Mouse (Mus musculus): ENCODE results near the gene Asb11. TPM values are rescaled to one million over a fixed set of nuclear protein-coding genes. Genes with fewer than 3 reads are reported as not detected.

Gene Asb11
- polyA plus RNA-seq, 1 experiment from 2014 or later: 0.27 TPM

DNA sequence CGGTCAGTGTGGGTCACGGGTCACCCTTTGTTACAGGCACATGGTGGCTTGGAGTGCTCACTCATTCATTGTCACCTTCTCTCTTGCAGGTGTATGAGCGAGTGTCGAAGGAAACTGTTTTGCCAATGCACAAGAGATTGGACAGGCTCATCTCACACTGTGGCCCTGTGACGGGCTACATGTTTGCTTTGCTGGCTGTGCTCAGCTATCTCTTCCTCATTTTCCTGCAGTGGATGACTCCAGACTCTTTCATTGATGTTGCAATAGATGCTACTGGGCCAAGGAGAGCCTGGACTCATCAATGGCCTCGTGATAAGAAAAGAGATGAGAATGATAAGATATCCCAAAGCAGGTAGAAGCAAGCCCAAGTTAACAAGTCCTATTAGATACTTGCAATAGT is 5.3 kb upstream of the Asb11 start:
- no peak overlapping the region for H3K4me3 ChIP-seq (ENCODE audit: low read depth, low read length)
- WGBS: 87% methylated on average over 6 of the region's 6 CpGs
- no peak overlapping the region for H3K9ac ChIP-seq (ENCODE audit: low read length)
- H3K27ac ChIP-seq (ENCODE audit: low read depth): no peak overlapping the region
- DNase-seq (ENCODE audit: low spot score) (no peak), ATAC-seq (replicated peaks; ENCODE audit: low FRiP score, low TSS enrichment, low read depth) (no peak)
- H3K9me3 ChIP-seq (ENCODE audit: control insufficient read depth, low read length): no peaks in the 10 kb centered on the region
- peaks cover 19% of the 10 kb centered on the region for H3K36me3 ChIP-seq (ENCODE audit: control insufficient read depth, insufficient read depth, low read length)
- no peaks in the 10 kb centered on the region for H3K27me3 ChIP-seq (replicated peaks; ENCODE audit: control insufficient read depth, insufficient read depth, low read length)
- H3K4me1 ChIP-seq (replicated peaks; ENCODE audit: control insufficient read depth, insufficient read depth, low read length): no peaks in the 10 kb centered on the region
- no peak overlapping the region for H3K4me2 ChIP-seq (ENCODE audit: low read length)

DNA sequence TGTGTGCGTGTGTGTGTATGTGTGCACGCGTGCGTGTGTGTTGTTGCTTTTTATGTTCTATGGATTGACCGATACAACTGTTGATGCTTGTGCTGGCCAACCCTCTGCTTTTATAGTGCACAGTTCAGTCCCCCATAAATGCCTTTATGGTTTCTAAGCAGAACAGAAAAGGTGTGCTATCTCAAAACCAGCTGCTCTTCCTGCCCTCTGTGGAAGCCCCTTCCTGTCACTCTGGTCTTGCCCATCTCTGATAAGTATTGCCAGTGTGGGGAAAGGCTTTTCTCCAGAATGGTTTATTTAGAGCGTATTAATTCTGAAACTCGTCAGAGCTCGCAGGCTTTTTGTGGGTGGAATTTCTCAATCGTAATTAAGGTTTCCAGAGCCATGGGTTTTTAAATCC is 4.1 kb upstream of the Asb11 start:
- H3K4me1 ChIP-seq (replicated peaks; ENCODE audit: control insufficient read depth, insufficient read depth, low read length): no peaks in the 10 kb centered on the region
- WGBS: 94% methylated on average over 9 of the region's 9 CpGs
- no peak for DNase-seq (ENCODE audit: low spot score)
- H3K9me3 ChIP-seq (ENCODE audit: control insufficient read depth, low read length): no peaks in the 10 kb centered on the region
- H3K27ac ChIP-seq (ENCODE audit: low read depth): no peak overlapping the region
- peaks cover 19% of the 10 kb centered on the region for H3K36me3 ChIP-seq (ENCODE audit: control insufficient read depth, insufficient read depth, low read length)
- no peak overlapping the region for H3K9ac ChIP-seq (ENCODE audit: low read length)
- no peaks in the 10 kb centered on the region for H3K27me3 ChIP-seq (replicated peaks; ENCODE audit: control insufficient read depth, insufficient read depth, low read length)
- H3K4me3 ChIP-seq (ENCODE audit: low read depth, low read length): no peak overlapping the region
- no peak overlapping the region for H3K4me2 ChIP-seq (ENCODE audit: low read length)
- ATAC-seq (replicated peaks; ENCODE audit: low FRiP score, low TSS enrichment, low read depth): no peak

DNA sequence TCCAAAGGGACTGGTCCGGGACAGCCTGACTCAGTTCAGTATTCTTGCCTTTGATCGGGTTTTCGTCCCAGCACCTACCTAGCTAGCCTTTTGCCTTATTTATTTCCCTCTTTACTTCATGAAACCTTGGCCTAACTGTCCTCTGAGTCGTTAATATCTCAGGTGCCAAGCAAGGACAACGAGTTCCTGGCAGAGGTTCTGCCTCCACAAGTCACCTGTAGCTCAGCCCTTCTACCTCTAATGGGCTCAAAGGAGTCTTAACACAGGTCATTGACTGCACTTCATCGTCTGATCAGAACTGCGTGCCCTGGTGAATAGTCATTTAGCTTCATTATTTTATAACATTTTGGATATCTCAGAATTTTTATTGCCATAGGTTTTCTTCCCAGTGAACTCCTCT is 2.7 kb downstream of the Asb11 start:
- ATAC-seq (replicated peaks; ENCODE audit: low FRiP score, low TSS enrichment, low read depth): no peak
- no peak overlapping the region for H3K4me3 ChIP-seq (ENCODE audit: low read depth, low read length)
- no peaks in the 10 kb centered on the region for H3K36me3 ChIP-seq (ENCODE audit: control insufficient read depth, insufficient read depth, low read length)
- DNase-seq (ENCODE audit: low spot score): no peak
- H3K4me1 ChIP-seq (replicated peaks; ENCODE audit: control insufficient read depth, insufficient read depth, low read length): no peaks in the 10 kb centered on the region
- no peak overlapping the region for H3K9ac ChIP-seq (ENCODE audit: low read length)
- WGBS: 89% methylated on average over 7 of the region's 7 CpGs
- H3K27ac ChIP-seq (ENCODE audit: low read depth): no peak overlapping the region
- no peak overlapping the region for H3K4me2 ChIP-seq (ENCODE audit: low read length)
- H3K9me3 ChIP-seq (ENCODE audit: control insufficient read depth, low read length): no peaks in the 10 kb centered on the region
- H3K27me3 ChIP-seq (replicated peaks; ENCODE audit: control insufficient read depth, insufficient read depth, low read length): no peaks in the 10 kb centered on the region

DNA sequence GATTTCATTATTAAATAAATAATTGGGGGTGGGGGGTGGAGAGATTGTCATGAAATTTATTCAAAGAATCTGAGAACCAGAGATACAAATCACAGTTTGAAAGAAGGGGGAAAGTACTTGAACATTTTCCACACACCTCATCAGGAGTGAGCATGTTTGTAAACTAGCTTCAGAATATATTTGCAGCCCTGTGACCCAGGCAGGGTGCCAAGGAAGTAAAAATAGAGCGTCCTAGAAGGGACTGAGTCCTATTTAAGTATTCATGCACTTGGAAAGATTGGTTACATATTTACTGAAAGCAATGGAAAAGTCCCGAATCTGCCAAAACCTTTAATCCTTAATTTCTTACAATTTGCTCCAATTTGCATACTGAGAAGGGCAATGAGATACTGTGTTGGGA is 3.3 kb downstream of the Asb11 start:
- DNase-seq (ENCODE audit: low spot score) (no peak), ATAC-seq (replicated peaks; ENCODE audit: low FRiP score, low TSS enrichment, low read depth) (no peak)
- WGBS: 72% methylated on average over 2 of the region's 2 CpGs
- no peak overlapping the region for H3K9ac ChIP-seq (ENCODE audit: low read length)
- H3K4me2 ChIP-seq (ENCODE audit: low read length): no peak overlapping the region
- no peaks in the 10 kb centered on the region for H3K36me3 ChIP-seq (ENCODE audit: control insufficient read depth, insufficient read depth, low read length)
- no peak overlapping the region for H3K27ac ChIP-seq (ENCODE audit: low read depth)
- H3K4me3 ChIP-seq (ENCODE audit: low read depth, low read length): no peak overlapping the region
- H3K9me3 ChIP-seq (ENCODE audit: control insufficient read depth, low read length): no peaks in the 10 kb centered on the region
- H3K4me1 ChIP-seq (replicated peaks; ENCODE audit: control insufficient read depth, insufficient read depth, low read length): no peaks in the 10 kb centered on the region
- H3K27me3 ChIP-seq (replicated peaks; ENCODE audit: control insufficient read depth, insufficient read depth, low read length): no peaks in the 10 kb centered on the region

DNA sequence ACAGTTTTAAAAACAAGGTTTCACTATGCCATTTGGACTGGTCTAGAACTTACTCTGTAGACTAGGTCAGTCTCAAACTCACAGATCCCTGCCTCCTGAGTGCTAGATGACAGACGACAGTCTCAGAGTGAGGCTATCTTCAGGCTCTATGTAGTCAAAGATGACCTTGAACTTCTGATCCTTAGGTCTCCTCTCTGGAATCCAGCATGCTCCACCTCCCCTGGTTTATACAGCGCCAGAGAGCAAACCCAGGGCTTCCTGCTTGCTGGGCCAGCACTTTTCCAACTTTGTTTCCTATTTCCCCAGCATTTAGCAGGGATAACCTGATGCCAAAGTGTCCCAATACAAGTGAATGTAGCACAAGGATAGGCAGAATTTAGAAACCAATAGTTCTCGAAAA is 3.9 kb downstream of the Asb11 start:
- ATAC-seq (replicated peaks; ENCODE audit: low FRiP score, low TSS enrichment, low read depth) (no peak), DNase-seq (ENCODE audit: low spot score) (no peak)
- Histone ChIP-seq H3K27ac (ENCODE audit: low read depth) (no peak overlapping the region), H3K4me2 (ENCODE audit: low read length) (no peak overlapping the region), H3K36me3 (ENCODE audit: control insufficient read depth, insufficient read depth, low read length) (no peaks in the 10 kb centered on the region), H3K27me3 (replicated peaks; ENCODE audit: control insufficient read depth, insufficient read depth, low read length) (no peaks in the 10 kb centered on the region), H3K4me1 (replicated peaks; ENCODE audit: control insufficient read depth, insufficient read depth, low read length) (no peaks in the 10 kb centered on the region), H3K9me3 (ENCODE audit: control insufficient read depth, low read length) (no peaks in the 10 kb centered on the region), H3K9ac (ENCODE audit: low read length) (no peak overlapping the region), H3K4me3 (ENCODE audit: low read depth, low read length) (no peak overlapping the region)
- WGBS: 79% methylated on average over 3 of the region's 3 CpGs

DNA sequence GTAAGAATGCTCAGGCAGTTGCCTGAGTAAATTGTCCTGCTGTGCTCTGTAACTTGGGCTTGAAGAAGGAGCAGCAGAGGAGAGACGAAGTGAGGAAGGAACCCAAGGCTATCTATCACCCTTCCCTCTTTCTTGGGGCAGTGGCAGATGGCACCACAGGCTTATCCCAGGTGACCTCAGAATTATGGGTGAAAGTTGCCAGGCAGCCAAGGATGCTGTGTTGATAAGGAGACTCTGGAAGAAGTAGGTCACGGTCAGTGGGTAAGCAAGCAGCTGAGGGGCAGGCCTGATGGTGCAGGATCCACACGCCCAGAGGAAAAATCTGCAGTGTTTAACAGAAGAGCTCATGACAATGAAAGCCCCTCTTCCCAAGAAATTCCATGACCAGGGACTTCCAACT is 4.5 kb downstream of the Asb11 start:
- Histone ChIP-seq H3K4me2 (ENCODE audit: low read length) (no peak overlapping the region), H3K27ac (ENCODE audit: low read depth) (no peak overlapping the region), H3K4me3 (ENCODE audit: low read depth, low read length) (no peak overlapping the region), H3K9ac (ENCODE audit: low read length) (no peak overlapping the region), H3K36me3 (ENCODE audit: control insufficient read depth, insufficient read depth, low read length) (no peaks in the 10 kb centered on the region), H3K27me3 (replicated peaks; ENCODE audit: control insufficient read depth, insufficient read depth, low read length) (no peaks in the 10 kb centered on the region), H3K9me3 (ENCODE audit: control insufficient read depth, low read length) (no peaks in the 10 kb centered on the region), H3K4me1 (replicated peaks; ENCODE audit: control insufficient read depth, insufficient read depth, low read length) (no peaks in the 10 kb centered on the region)
- 80% methylated on average over 3 of the region's 3 CpGs for WGBS
- ATAC-seq (replicated peaks; ENCODE audit: low FRiP score, low TSS enrichment, low read depth): no peak
- no peak for DNase-seq (ENCODE audit: low spot score)

DNA sequence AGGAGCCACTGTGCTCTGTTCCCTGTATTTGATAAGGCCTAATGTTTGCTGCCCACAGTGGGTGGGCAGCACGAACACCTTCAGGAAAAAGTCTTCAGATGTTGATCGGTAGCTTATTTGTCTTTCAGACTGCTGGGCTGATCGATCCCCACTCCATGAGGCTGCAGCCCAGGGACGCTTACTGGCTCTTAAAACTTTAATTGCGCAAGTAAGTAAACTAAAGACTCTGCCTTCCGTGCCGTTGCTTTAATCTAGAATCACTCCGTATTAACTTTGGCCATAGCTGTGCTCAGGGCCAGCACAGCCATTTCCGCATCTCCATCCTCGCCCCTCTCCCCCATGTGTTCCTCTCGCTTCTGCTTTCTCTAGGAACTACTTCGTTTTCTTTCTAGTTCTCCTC is 8.8 kb downstream of the Asb11 start:
- no peaks in the 10 kb centered on the region for H3K9me3 ChIP-seq (ENCODE audit: control insufficient read depth, low read length)
- no peaks in the 10 kb centered on the region for H3K4me1 ChIP-seq (replicated peaks; ENCODE audit: control insufficient read depth, insufficient read depth, low read length)
- H3K4me2 ChIP-seq (ENCODE audit: low read length): no peak overlapping the region
- ATAC-seq (replicated peaks; ENCODE audit: low FRiP score, low TSS enrichment, low read depth): no peak
- no peak for DNase-seq (ENCODE audit: low spot score)
- H3K27ac ChIP-seq (ENCODE audit: low read depth): no peak overlapping the region
- no peak overlapping the region for H3K4me3 ChIP-seq (ENCODE audit: low read depth, low read length)
- WGBS: 72% methylated on average over 12 of the region's 12 CpGs
- H3K27me3 ChIP-seq (replicated peaks; ENCODE audit: control insufficient read depth, insufficient read depth, low read length): no peaks in the 10 kb centered on the region
- no peak overlapping the region for H3K9ac ChIP-seq (ENCODE audit: low read length)
- H3K36me3 ChIP-seq (ENCODE audit: control insufficient read depth, insufficient read depth, low read length): no peaks in the 10 kb centered on the region

DNA sequence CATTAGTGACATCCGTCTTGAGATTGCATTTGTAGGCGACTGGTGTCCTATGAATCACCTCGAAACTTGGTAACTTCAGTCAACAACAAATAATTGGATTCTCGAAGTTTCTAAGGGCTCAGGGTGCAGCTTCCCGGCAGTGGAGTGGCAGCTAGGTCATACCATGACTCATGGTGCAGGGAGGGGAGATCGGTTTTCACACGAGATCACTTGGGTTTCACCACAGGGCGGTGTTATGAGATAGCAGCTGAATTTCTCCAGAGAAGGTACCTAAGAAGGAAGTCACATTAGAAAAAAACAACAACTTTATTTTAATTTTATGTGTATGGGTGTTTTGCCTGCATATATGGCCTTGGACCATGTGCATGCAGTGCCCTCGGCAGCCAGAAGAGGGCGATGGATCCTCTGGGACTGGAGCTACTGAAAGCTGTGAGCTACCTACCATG is 9.3 kb downstream of the Asb11 start:
- Histone ChIP-seq H3K4me2 (ENCODE audit: low read length) (no peak overlapping the region), H3K4me3 (ENCODE audit: low read depth, low read length) (no peak overlapping the region), H3K27ac (ENCODE audit: low read depth) (no peak overlapping the region), H3K9me3 (ENCODE audit: control insufficient read depth, low read length) (no peaks in the 10 kb centered on the region), H3K4me1 (replicated peaks; ENCODE audit: control insufficient read depth, insufficient read depth, low read length) (no peaks in the 10 kb centered on the region), H3K27me3 (replicated peaks; ENCODE audit: control insufficient read depth, insufficient read depth, low read length) (no peaks in the 10 kb centered on the region), H3K36me3 (ENCODE audit: control insufficient read depth, insufficient read depth, low read length) (no peaks in the 10 kb centered on the region), H3K9ac (ENCODE audit: low read length) (no peak overlapping the region)
- ATAC-seq (replicated peaks; ENCODE audit: low FRiP score, low TSS enrichment, low read depth): no peak
- 80% methylated on average over 10 of the region's 10 CpGs for WGBS
- no peak for DNase-seq (ENCODE audit: low spot score)

DNA sequence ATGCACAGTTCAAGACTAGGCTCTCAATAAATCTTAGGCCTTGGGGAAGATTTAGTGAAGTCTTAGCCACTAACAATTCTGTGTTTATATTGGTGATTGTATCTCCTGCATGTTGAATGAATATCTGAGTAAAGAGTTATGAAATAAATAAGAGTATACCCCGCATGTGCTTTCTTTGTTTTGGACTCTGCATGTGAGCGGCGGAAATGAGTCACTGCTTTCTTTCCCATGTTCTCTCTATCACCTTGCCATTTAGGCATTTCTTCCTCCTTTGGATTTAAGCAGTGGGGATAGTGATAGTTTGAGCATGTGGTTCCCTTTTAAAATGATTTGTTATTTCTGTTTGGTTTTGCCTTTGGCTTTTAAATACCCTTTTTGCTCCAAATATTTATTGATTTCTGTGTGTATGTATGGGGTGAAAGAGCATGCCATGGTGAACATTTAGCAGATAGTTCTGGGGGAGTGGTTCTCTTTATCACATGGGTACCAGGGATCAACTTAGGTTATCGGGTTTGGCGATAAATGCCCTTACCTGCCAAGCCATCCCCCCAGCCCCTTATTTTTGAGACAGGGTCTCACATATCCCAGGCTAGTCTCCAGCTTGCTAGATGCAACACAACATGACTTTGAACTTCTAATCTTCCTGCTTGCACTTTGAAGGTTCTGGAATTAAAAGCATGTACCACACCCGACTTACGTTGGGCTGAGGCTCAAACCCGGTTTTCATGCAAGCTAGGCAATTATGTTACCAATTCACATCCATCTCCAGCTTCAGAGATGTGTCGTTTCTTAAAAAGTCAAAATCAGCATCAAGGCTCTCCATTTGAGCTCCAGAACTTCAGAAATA is 10.3 kb downstream of the Asb11 start:
- Histone ChIP-seq H3K4me2 (ENCODE audit: low read length) (no peak overlapping the region), H3K4me1 (replicated peaks; ENCODE audit: control insufficient read depth, insufficient read depth, low read length) (no peaks in the 10 kb centered on the region), H3K27ac (ENCODE audit: low read depth) (no peak overlapping the region), H3K9me3 (ENCODE audit: control insufficient read depth, low read length) (no peaks in the 10 kb centered on the region), H3K36me3 (ENCODE audit: control insufficient read depth, insufficient read depth, low read length) (no peaks in the 10 kb centered on the region), H3K27me3 (replicated peaks; ENCODE audit: control insufficient read depth, insufficient read depth, low read length) (no peaks in the 10 kb centered on the region), H3K4me3 (ENCODE audit: low read depth, low read length) (no peak overlapping the region), H3K9ac (ENCODE audit: low read length) (no peak overlapping the region)
- 87% methylated on average over 9 of the region's 9 CpGs for WGBS
- ATAC-seq (replicated peaks; ENCODE audit: low FRiP score, low TSS enrichment, low read depth) (no peak), DNase-seq (ENCODE audit: low spot score) (no peak)

All from intestine, embryonic 14.5 days (tissue).